Mouse (Mus musculus) spleen, adult 2 months (tissue): Measurements from ENCODE around the gene Ch25h. TPM values are rescaled to one million over a fixed set of nuclear protein-coding genes. Genes with fewer than 3 reads are reported as not detected.

Experiments
- DNase-seq, 2 experiments: peaks; one replicate each; pipeline versions ENCODE4 v3.0.0 to v3.0.0-alpha.2; 2012 to 2021; ENCODE audit warnings: low spot score in 2 of 2, low read depth in 1 of 2
- H3K27ac ChIP-seq: fragments of 200-500 bp; 2 replicates; pipeline ENCODE4 v1.5.1; 2012; ENCODE audit warnings: low read length, inconsistent platforms; ENCODE audit not compliant: insufficient read depth
- H3K27me3 ChIP-seq: fragments of 200-500 bp; 2 replicates; pipeline ENCODE4 v1.6.1; 2012; ENCODE audit warnings: mild to moderate bottlenecking, moderate library complexity, low read length, inconsistent platforms; ENCODE audit not compliant: control insufficient read depth, insufficient read depth
- H3K36me3 ChIP-seq: fragments of 200-500 bp; 2 replicates; pipeline ENCODE4 v1.6.1; 2012; ENCODE audit warnings: mild to moderate bottlenecking, low read length, inconsistent platforms; ENCODE audit not compliant: control insufficient read depth, insufficient read depth
- H3K4me1 ChIP-seq: fragments of 200-500 bp; 2 replicates; pipeline ENCODE4 v1.6.1; 2011; ENCODE audit warnings: inconsistent platforms; ENCODE audit not compliant: control insufficient read depth, insufficient read depth, insufficient read length
- H3K4me3 ChIP-seq: fragments of 200-500 bp; 2 replicates; pipeline ENCODE4 v1.5.1; 2011; ENCODE audit warnings: mild to moderate bottlenecking, inconsistent platforms; ENCODE audit not compliant: insufficient read depth, insufficient read length; ENCODE audit errors: extremely low read depth
- CTCF ChIP-seq: fragments of 200-500 bp; IDR thresholded peaks from 2 replicates; pipeline ENCODE4 v1.5.1; 2011; ENCODE audit warnings: mild to moderate bottlenecking, inconsistent platforms; ENCODE audit not compliant: insufficient read depth, insufficient read length, insufficient replicate concordance; ENCODE audit errors: extremely low read depth
- POLR2A ChIP-seq: fragments of 200-500 bp; IDR thresholded peaks from 2 replicates; pipeline ENCODE4 v1.6.1; 2011; ENCODE audit warnings: low read depth, low read length, inconsistent platforms
- WGBS: fragments of 180-500 bp; shearing (Covaris S2); methylation state at CpG from one replicate; pipeline ENCODE4 v1.1.7; 2018; 5-methylcytosine and 5-hydroxymethylcytosine counted together
- polyA plus RNA-seq: library from polyadenylated mRNA; depleted of rRNA; stranded (reverse); fragments of >200 nt; gene quantifications from 2 replicates; pipeline ENCODE4 v1.2.3, GENCODE M21; 2012

Gene Ch25h
- polyA plus RNA-seq, 1 experiment, result 12.9 TPM

GRCm38 (mm10) chr19:34468794-34469193, 6.2 kb downstream of the Ch25h start:
- Histone ChIP-seq H3K36me3 (no peaks in the 10 kb centered on the region), H3K4me1 (no peaks in the 10 kb centered on the region), H3K4me3 (no peak overlapping the region), H3K27ac (no peak overlapping the region), H3K27me3 (no peaks in the 10 kb centered on the region)
- WGBS, result 59% methylated on average over 3 of the region's 3 CpGs
- TF ChIP-seq POLR2A, result no peak
- no peak for TF ChIP-seq CTCF
- DNase-seq, result no peak

- TF ChIP-seq POLR2A (no peak), CTCF (no peak)
- H3K27me3 ChIP-seq, result no peaks in the 10 kb centered on the region
- no peaks in the 10 kb centered on the region for H3K36me3 ChIP-seq
- DNase-seq, result no peak
- no peaks in the 10 kb centered on the region for H3K4me1 ChIP-seq
- H3K4me3 ChIP-seq, result no peak overlapping the region
- H3K27ac ChIP-seq, result no peak overlapping the region
- 81% methylated on average over 6 of the region's 6 CpGs for WGBS
Measured at GRCm38 (mm10) chr19:34468216-34468615, 6.7 kb downstream of the Ch25h start.

- Histone ChIP-seq H3K4me3 (no peak overlapping the region), H3K27me3 (no peaks in the 10 kb centered on the region), H3K36me3 (no peaks in the 10 kb centered on the region), H3K27ac (no peak overlapping the region), H3K4me1 (no peaks in the 10 kb centered on the region)
- TF ChIP-seq CTCF (no peak), POLR2A (no peak)
- WGBS, result 43% methylated on average over 3 of the region's 3 CpGs
- no peak for DNase-seq
Measured at GRCm38 (mm10) chr19:34464453-34464852, 10.5 kb downstream of the Ch25h start.

- Histone ChIP-seq H3K4me1 (no peaks in the 10 kb centered on the region), H3K27me3 (no peaks in the 10 kb centered on the region), H3K4me3 (no peak overlapping the region), H3K27ac (no peak overlapping the region), H3K36me3 (no peaks in the 10 kb centered on the region)
- no peak for TF ChIP-seq CTCF
- no peak for TF ChIP-seq POLR2A
- no peak for DNase-seq
- WGBS, result 87% methylated on average over 1 of the region's 1 CpGs
Measured at GRCm38 (mm10) chr19:34461451-34462019, 13.4 kb downstream of the Ch25h start.

GRCm38 (mm10) chr19:34450784-34451370, 24.1 kb downstream of the Ch25h start:
- H3K36me3 ChIP-seq, result no peaks in the 10 kb centered on the region
- no peak overlapping the region for H3K27ac ChIP-seq
- no peak overlapping the region for H3K4me3 ChIP-seq
- no peak for DNase-seq
- TF ChIP-seq CTCF, result no peak
- TF ChIP-seq POLR2A, result no peak
- no peaks in the 10 kb centered on the region for H3K4me1 ChIP-seq
- 24% methylated on average over 1 of the region's 1 CpGs for WGBS
- H3K27me3 ChIP-seq, result no peaks in the 10 kb centered on the region

GRCm38 (mm10) chr19:34448851-34449250, 26.1 kb downstream of the Ch25h start:
- DNase-seq, result no peak
- H3K4me1 ChIP-seq, result no peaks in the 10 kb centered on the region
- TF ChIP-seq CTCF (no peak), POLR2A (no peak)
- 91% methylated on average over 1 of the region's 1 CpGs for WGBS
- H3K36me3 ChIP-seq, result no peaks in the 10 kb centered on the region
- no peak overlapping the region for H3K4me3 ChIP-seq
- H3K27ac ChIP-seq, result no peak overlapping the region
- H3K27me3 ChIP-seq, result no peaks in the 10 kb centered on the region

- WGBS, result 66% methylated on average over 4 of the region's 4 CpGs
- H3K27ac ChIP-seq, result no peak overlapping the region
Measured at GRCm38 (mm10) chr19:34445410-34446012, 29.5 kb downstream of the Ch25h start.

More at GRCm38 (mm10) chr19:34445410-34446012, 29.5 kb downstream of the Ch25h start:
- Histone ChIP-seq H3K27me3 (no peaks in the 10 kb centered on the region), H3K4me1 (no peaks in the 10 kb centered on the region), H3K36me3 (no peaks in the 10 kb centered on the region), H3K4me3 (no peak overlapping the region)
- TF ChIP-seq POLR2A (no peak), CTCF (no peak)
- DNase-seq, result no peak
